Mouse (Mus musculus) myocyte (in vitro differentiated cells): Measurements from ENCODE around the gene Them7. TPM values are rescaled to one million over a fixed set of nuclear protein-coding genes. Genes with fewer than 3 reads are reported as not detected.

Source experiments
- H3K27me3 ChIP-seq: one replicate; pipeline ENCODE4 v1.6.1; 2011; ENCODE audit not compliant: control insufficient read depth, insufficient read depth, insufficient read length
- H3K36me3 ChIP-seq: one replicate; pipeline ENCODE4 v1.6.1; 2011; ENCODE audit not compliant: control insufficient read depth, insufficient read depth
- H3K4me2 ChIP-seq: one replicate; pipeline ENCODE4 v1.6.1; 2011; ENCODE audit warnings: low read depth, control low read depth
- H3K4me3 ChIP-seq: one replicate; pipeline ENCODE4 v1.5.1; 2011; ENCODE audit warnings: mild to moderate bottlenecking, control low read depth, moderate library complexity
- H3K79me2 ChIP-seq: one replicate; pipeline ENCODE4 v1.6.1; 2011; ENCODE audit not compliant: control insufficient read depth, insufficient read depth
- H3ac ChIP-seq: one replicate; pipeline ENCODE4 v1.6.1; 2011; ENCODE audit not compliant: control insufficient read depth, insufficient read length
- CEBPB ChIP-seq: IDR thresholded peaks from 2 replicates; pipeline ENCODE4 v1.6.1; 2011; ENCODE audit warnings: mild to moderate bottlenecking, moderate library complexity; ENCODE audit not compliant: poor library complexity, insufficient read depth, severe bottlenecking
- E2F4 ChIP-seq: IDR thresholded peaks from one replicate; pipeline ENCODE4 v1.6.1; 2011; ENCODE audit warnings: mild to moderate bottlenecking, control low read depth, moderate library complexity; ENCODE audit not compliant: insufficient read depth
- MAX ChIP-seq: IDR thresholded peaks from one replicate; pipeline ENCODE4 v1.6.1; 2011; ENCODE audit warnings: low read depth, mild to moderate bottlenecking, control low read depth
- MYOD1 ChIP-seq, 3 experiments: IDR thresholded peaks; one replicate each; pipeline ENCODE4 v1.6.1; 2011; ENCODE audit warnings: control low read depth in 2 of 3, low read depth in 2 of 3, mild to moderate bottlenecking in 2 of 3, moderate library complexity in 1 of 3; ENCODE audit not compliant: insufficient read length in 2 of 3, control insufficient read depth in 1 of 3
- MYOG ChIP-seq, 3 experiments: IDR thresholded peaks; one replicate each; pipeline ENCODE4 v1.6.1; 2011; ENCODE audit warnings: control low read depth in 2 of 3, low read depth in 2 of 3, mild to moderate bottlenecking in 2 of 3; ENCODE audit not compliant: insufficient read length in 2 of 3, control insufficient read depth in 1 of 3, insufficient read depth in 1 of 3
- POLR2A ChIP-seq: IDR thresholded peaks from one replicate; pipeline ENCODE4 v1.6.1; 2011; ENCODE audit warnings: low read depth, mild to moderate bottlenecking, control low read depth, moderate library complexity; ENCODE audit not compliant: insufficient read length
- POLR2AphosphoS2 ChIP-seq: IDR thresholded peaks from one replicate; pipeline ENCODE4 v1.6.1; 2011; ENCODE audit warnings: low read depth, control low read depth; ENCODE audit not compliant: insufficient read length
- REST ChIP-seq: IDR thresholded peaks from one replicate; pipeline ENCODE4 v1.6.1; 2011; ENCODE audit warnings: mild to moderate bottlenecking, control low read depth, moderate library complexity; ENCODE audit not compliant: insufficient read depth, insufficient read length
- SRF ChIP-seq: IDR thresholded peaks from one replicate; pipeline ENCODE4 v1.6.1; 2011; ENCODE audit warnings: low read depth; ENCODE audit not compliant: control insufficient read depth, insufficient read length
- TCF12 ChIP-seq: IDR thresholded peaks from one replicate; pipeline ENCODE4 v1.6.1; 2011; ENCODE audit warnings: mild to moderate bottlenecking, control low read depth; ENCODE audit not compliant: poor library complexity, insufficient read depth, severe bottlenecking
- TCF3 ChIP-seq: IDR thresholded peaks from one replicate; pipeline ENCODE4 v1.6.1; 2011; ENCODE audit warnings: low read depth, control low read depth; ENCODE audit not compliant: insufficient read length
- USF1 ChIP-seq: IDR thresholded peaks from one replicate; pipeline ENCODE4 v1.6.1; 2011; ENCODE audit warnings: low read depth, mild to moderate bottlenecking, control low read depth, moderate library complexity
- polyA plus RNA-seq: library from polyadenylated mRNA; unstranded; fragments of >200 nt; fragmentation: generic; extraction: Trizol; gene quantifications from one replicate; pipeline ENCODE4 v1.2.1, GENCODE M21; 2012; ENCODE audit warnings: missing spikeins

Them7 gene
- polyA plus RNA-seq, 1 experiment, result not detected

- no peak overlapping the region for H3ac ChIP-seq
- no peak for TF ChIP-seq MAX
- TF ChIP-seq REST, result no peak
- no peak for TF ChIP-seq CEBPB
- TF ChIP-seq SRF, result no peak
- no peak for TF ChIP-seq MYOD1 (IDR thresholded peaks at IDR 0.05; ENCODE audit: control insufficient read depth in 1 of 3, insufficient read length in 2 of 3, low read depth in 2 of 3)
- no peak for TF ChIP-seq TCF3
- TF ChIP-seq USF1, result no peak
- TF ChIP-seq TCF12, result no peak
- TF ChIP-seq E2F4, result no peak
- TF ChIP-seq POLR2AphosphoS2, result no peak
- TF ChIP-seq MYOG (IDR thresholded peaks at IDR 0.05; ENCODE audit: control insufficient read depth in 1 of 3, insufficient read depth in 1 of 3, insufficient read length in 2 of 3, low read depth in 2 of 3), result no peak
- TF ChIP-seq POLR2A, result no peak
- peaks cover 3% of the 10 kb centered on the region for H3K79me2 ChIP-seq
- peaks cover 62% of the 10 kb centered on the region for H3K36me3 ChIP-seq
- no peak overlapping the region for H3K4me3 ChIP-seq
- no peak overlapping the region for H3K4me2 ChIP-seq
- no peaks in the 10 kb centered on the region for H3K27me3 ChIP-seq
Observed at GRCm38 (mm10) chr2:105389007-105389890, 165.1 kb downstream of the Them7 start.

- Histone ChIP-seq H3K36me3 (peaks cover 58% of the 10 kb centered on the region), H3ac (no peak overlapping the region), H3K4me3 (no peak overlapping the region), H3K4me2 (no peak overlapping the region), H3K27me3 (no peaks in the 10 kb centered on the region), H3K79me2 (peaks cover 17% of the 10 kb centered on the region)
- TF ChIP-seq MYOG (IDR thresholded peaks at IDR 0.05; ENCODE audit: control insufficient read depth in 1 of 3, insufficient read depth in 1 of 3, insufficient read length in 2 of 3, low read depth in 2 of 3), result no peak
- no peak for TF ChIP-seq MYOD1 (IDR thresholded peaks at IDR 0.05; ENCODE audit: control insufficient read depth in 1 of 3, insufficient read length in 2 of 3, low read depth in 2 of 3)
- no peak for TF ChIP-seq CEBPB
- no peak for TF ChIP-seq TCF12
- no peak for TF ChIP-seq E2F4
- no peak for TF ChIP-seq POLR2AphosphoS2
Observed at GRCm38 (mm10) chr2:105390653-105391413, 166.7 kb downstream of the Them7 start.

GRCm38 (mm10) chr2:105391414-105391784 lies 167.3 kb downstream of the Them7 start:
- TF ChIP-seq POLR2AphosphoS2, result no peak
- no peak for TF ChIP-seq POLR2A
- no peak for TF ChIP-seq E2F4
- no peak for TF ChIP-seq TCF3
- TF ChIP-seq MAX, result no peak
- TF ChIP-seq USF1, result no peak
- no peak for TF ChIP-seq MYOD1 (IDR thresholded peaks at IDR 0.05; ENCODE audit: control insufficient read depth in 1 of 3, insufficient read length in 2 of 3, low read depth in 2 of 3)
- TF ChIP-seq SRF, result no peak
- TF ChIP-seq TCF12, result no peak
- TF ChIP-seq CEBPB, result no peak
- no peak for TF ChIP-seq MYOG (IDR thresholded peaks at IDR 0.05; ENCODE audit: control insufficient read depth in 1 of 3, insufficient read depth in 1 of 3, insufficient read length in 2 of 3, low read depth in 2 of 3)
- TF ChIP-seq REST, result no peak
- no peak overlapping the region for H3K4me2 ChIP-seq
- H3K36me3 ChIP-seq, result peaks cover 55% of the 10 kb centered on the region
- H3K27me3 ChIP-seq, result no peaks in the 10 kb centered on the region
- H3K79me2 ChIP-seq, result peaks cover 23% of the 10 kb centered on the region
- H3ac ChIP-seq, result no peak overlapping the region
- H3K4me3 ChIP-seq, result no peak overlapping the region

- Histone ChIP-seq H3K27me3 (no peaks in the 10 kb centered on the region), H3ac (no peak overlapping the region), H3K4me3 (no peak overlapping the region), H3K79me2 (peaks cover 34% of the 10 kb centered on the region), H3K4me2 (no peak overlapping the region), H3K36me3 (peaks cover 44% of the 10 kb centered on the region)
- TF ChIP-seq POLR2A, result no peak
- no peak for TF ChIP-seq USF1
- no peak for TF ChIP-seq SRF
- TF ChIP-seq MYOD1 (IDR thresholded peaks at IDR 0.05; ENCODE audit: control insufficient read depth in 1 of 3, insufficient read length in 2 of 3, low read depth in 2 of 3), result no peak
- no peak for TF ChIP-seq TCF12
- no peak for TF ChIP-seq REST
- TF ChIP-seq MAX, result no peak
- TF ChIP-seq TCF3, result no peak
- TF ChIP-seq E2F4, result no peak
- TF ChIP-seq MYOG (IDR thresholded peaks at IDR 0.05; ENCODE audit: control insufficient read depth in 1 of 3, insufficient read depth in 1 of 3, insufficient read length in 2 of 3, low read depth in 2 of 3), result no peak
Observed at GRCm38 (mm10) chr2:105392514-105392913, 168.4 kb downstream of the Them7 start.
